Mouse (Mus musculus): ENCODE measurements around the gene Nrxn3. TPM values are rescaled to one million over a fixed set of nuclear protein-coding genes. Genes with fewer than 3 reads are reported as not detected.

Gene Nrxn3
- polyA plus RNA-seq, 1 experiment from 2014 or later = 87.0 TPM

- Histone ChIP-seq H3K4me2 (ENCODE audit: low read length) (no peak overlapping the region), H3K9me3 (replicated peaks; ENCODE audit: control insufficient read depth, low read length, poor library complexity, severe bottlenecking) (no peaks in the 10 kb centered on the region), H3K4me1 (ENCODE audit: control insufficient read depth, insufficient read depth, low read length) (peaks cover 3% of the 10 kb centered on the region; the same call in 1 of the 2 replicates), H3K36me3 (ENCODE audit: control insufficient read depth, insufficient read depth, low read length) (no peaks in the 10 kb centered on the region), H3K9ac (ENCODE audit: low read depth, low read length) (no peak overlapping the region), H3K27ac (ENCODE audit: low read length) (no peak overlapping the region), H3K27me3 (ENCODE audit: control insufficient read depth, insufficient read depth, low read depth, low read length) (no peaks in the 10 kb centered on the region), H3K4me3 (ENCODE audit: low read depth, low read length) (no peak overlapping the region)
- no peak for ATAC-seq
- 74% methylated on average over 4 of the region's 4 CpGs for WGBS
Measured at GRCm38 (mm10) chr12:88926306-88926705, 203.6 kb downstream of the Nrxn3 start.

GRCm38 (mm10) chr12:88931713-88932112 lies 209.0 kb downstream of the Nrxn3 start:
- H3K36me3 ChIP-seq (ENCODE audit: control insufficient read depth, insufficient read depth, low read length) = no peaks in the 10 kb centered on the region
- no peak for ATAC-seq
- no peak overlapping the region for H3K4me3 ChIP-seq (ENCODE audit: low read depth, low read length)
- no peak overlapping the region for H3K27ac ChIP-seq (ENCODE audit: low read length)
- WGBS = 78% methylated on average over 4 of the region's 4 CpGs
- no peaks in the 10 kb centered on the region for H3K27me3 ChIP-seq (ENCODE audit: control insufficient read depth, insufficient read depth, low read depth, low read length)
- H3K9me3 ChIP-seq (replicated peaks; ENCODE audit: control insufficient read depth, low read length, poor library complexity, severe bottlenecking) = no peaks in the 10 kb centered on the region
- H3K4me1 ChIP-seq (ENCODE audit: control insufficient read depth, insufficient read depth, low read length) = no peaks in the 10 kb centered on the region
- no peak overlapping the region for H3K9ac ChIP-seq (ENCODE audit: low read depth, low read length)
- H3K4me2 ChIP-seq (ENCODE audit: low read length) = no peak overlapping the region

GRCm38 (mm10) chr12:88939679-88940078 lies 217.0 kb downstream of the Nrxn3 start:
- Histone ChIP-seq H3K4me2 (ENCODE audit: low read length) (no peak overlapping the region), H3K36me3 (ENCODE audit: control insufficient read depth, insufficient read depth, low read length) (no peaks in the 10 kb centered on the region), H3K27me3 (ENCODE audit: control insufficient read depth, insufficient read depth, low read depth, low read length) (no peaks in the 10 kb centered on the region), H3K4me1 (ENCODE audit: control insufficient read depth, insufficient read depth, low read length) (no peaks in the 10 kb centered on the region), H3K27ac (ENCODE audit: low read length) (no peak overlapping the region), H3K9ac (ENCODE audit: low read depth, low read length) (no peak overlapping the region), H3K9me3 (replicated peaks; ENCODE audit: control insufficient read depth, low read length, poor library complexity, severe bottlenecking) (no peaks in the 10 kb centered on the region), H3K4me3 (ENCODE audit: low read depth, low read length) (no peak overlapping the region)
- WGBS = 65% methylated on average over 2 of the region's 2 CpGs
- ATAC-seq = no peak

- no peak overlapping the region for H3K9ac ChIP-seq (ENCODE audit: low read depth, low read length)
Measured at GRCm38 (mm10) chr12:88944967-88945366, 222.3 kb downstream of the Nrxn3 start.

GRCm38 (mm10) chr12:88949870-88950269 lies 227.2 kb downstream of the Nrxn3 start:
- Histone ChIP-seq H3K9me3 (replicated peaks; ENCODE audit: control insufficient read depth, low read length, poor library complexity, severe bottlenecking) (no peaks in the 10 kb centered on the region), H3K9ac (ENCODE audit: low read depth, low read length) (no peak overlapping the region), H3K4me3 (ENCODE audit: low read depth, low read length) (no peak overlapping the region), H3K4me1 (ENCODE audit: control insufficient read depth, insufficient read depth, low read length) (0 out of 2 replicates have a peak, but pooled peaks cover 2% of the 10 kb centered on the region), H3K27me3 (ENCODE audit: control insufficient read depth, insufficient read depth, low read depth, low read length) (no peaks in the 10 kb centered on the region), H3K27ac (ENCODE audit: low read length) (no peak overlapping the region), H3K4me2 (ENCODE audit: low read length) (no peak overlapping the region), H3K36me3 (ENCODE audit: control insufficient read depth, insufficient read depth, low read length) (no peaks in the 10 kb centered on the region)
- ATAC-seq = no peak
- 93% methylated on average over 2 of the region's 2 CpGs for WGBS

More at GRCm38 (mm10) chr12:88944967-88945366, 222.3 kb downstream of the Nrxn3 start:
- H3K4me1 ChIP-seq (ENCODE audit: control insufficient read depth, insufficient read depth, low read length) = no peaks in the 10 kb centered on the region
- no peak overlapping the region for H3K4me2 ChIP-seq (ENCODE audit: low read length)
- no peaks in the 10 kb centered on the region for H3K27me3 ChIP-seq (ENCODE audit: control insufficient read depth, insufficient read depth, low read depth, low read length)
- no peak overlapping the region for H3K4me3 ChIP-seq (ENCODE audit: low read depth, low read length)
- no peaks in the 10 kb centered on the region for H3K36me3 ChIP-seq (ENCODE audit: control insufficient read depth, insufficient read depth, low read length)
- H3K9me3 ChIP-seq (replicated peaks; ENCODE audit: control insufficient read depth, low read length, poor library complexity, severe bottlenecking) = no peaks in the 10 kb centered on the region
- 58% methylated on average over 3 of the region's 3 CpGs for WGBS
- no peak for ATAC-seq
- no peak overlapping the region for H3K27ac ChIP-seq (ENCODE audit: low read length)

GRCm38 (mm10) chr12:88952937-88953600 lies 230.4 kb downstream of the Nrxn3 start:
- Histone ChIP-seq H3K4me2 (ENCODE audit: low read length) (no peak overlapping the region), H3K9me3 (replicated peaks; ENCODE audit: control insufficient read depth, low read length, poor library complexity, severe bottlenecking) (no peaks in the 10 kb centered on the region), H3K9ac (ENCODE audit: low read depth, low read length) (no peak overlapping the region), H3K27ac (ENCODE audit: low read length) (no peak overlapping the region), H3K4me1 (ENCODE audit: control insufficient read depth, insufficient read depth, low read length) (0 out of 2 replicates have a peak, but pooled peaks cover 2% of the 10 kb centered on the region), H3K36me3 (ENCODE audit: control insufficient read depth, insufficient read depth, low read length) (no peaks in the 10 kb centered on the region), H3K4me3 (ENCODE audit: low read depth, low read length) (no peak overlapping the region), H3K27me3 (ENCODE audit: control insufficient read depth, insufficient read depth, low read depth, low read length) (no peaks in the 10 kb centered on the region)
- ATAC-seq = no peak
- WGBS = 72% methylated on average over 7 of the region's 7 CpGs

- Histone ChIP-seq H3K36me3 (ENCODE audit: control insufficient read depth, insufficient read depth, low read length) (no peaks in the 10 kb centered on the region), H3K4me2 (ENCODE audit: low read length) (no peak overlapping the region), H3K4me3 (ENCODE audit: low read depth, low read length) (no peak overlapping the region), H3K9ac (ENCODE audit: low read depth, low read length) (no peak overlapping the region), H3K27ac (ENCODE audit: low read length) (no peak overlapping the region), H3K9me3 (replicated peaks; ENCODE audit: control insufficient read depth, low read length, poor library complexity, severe bottlenecking) (no peaks in the 10 kb centered on the region), H3K27me3 (ENCODE audit: control insufficient read depth, insufficient read depth, low read depth, low read length) (no peaks in the 10 kb centered on the region), H3K4me1 (ENCODE audit: control insufficient read depth, insufficient read depth, low read length) (0 out of 2 replicates have a peak, but pooled peaks cover 2% of the 10 kb centered on the region)
- no peak for ATAC-seq
- 58% methylated on average over 4 of the region's 4 CpGs for WGBS
Measured at GRCm38 (mm10) chr12:88953801-88954200, 231.1 kb downstream of the Nrxn3 start.

GRCm38 (mm10) chr12:88957431-88957830 lies 234.8 kb downstream of the Nrxn3 start:
- H3K27me3 ChIP-seq (ENCODE audit: control insufficient read depth, insufficient read depth, low read depth, low read length) = no peaks in the 10 kb centered on the region
- no peak overlapping the region for H3K27ac ChIP-seq (ENCODE audit: low read length)
- H3K9ac ChIP-seq (ENCODE audit: low read depth, low read length) = no peak overlapping the region
- H3K4me1 ChIP-seq (ENCODE audit: control insufficient read depth, insufficient read depth, low read length) = 0 out of 2 replicates have a peak, but pooled peaks cover 2% of the 10 kb centered on the region
- H3K4me2 ChIP-seq (ENCODE audit: low read length) = no peak overlapping the region
- H3K36me3 ChIP-seq (ENCODE audit: control insufficient read depth, insufficient read depth, low read length) = no peaks in the 10 kb centered on the region
- 59% methylated on average over 3 of the region's 3 CpGs for WGBS
- no peak for ATAC-seq
- H3K4me3 ChIP-seq (ENCODE audit: low read depth, low read length) = no peak overlapping the region
- no peaks in the 10 kb centered on the region for H3K9me3 ChIP-seq (replicated peaks; ENCODE audit: control insufficient read depth, low read length, poor library complexity, severe bottlenecking)

GRCm38 (mm10) chr12:88960817-88961216 lies 238.1 kb downstream of the Nrxn3 start:
- 98% methylated on average over 1 of the region's 1 CpGs for WGBS
- no peaks in the 10 kb centered on the region for H3K27me3 ChIP-seq (ENCODE audit: control insufficient read depth, insufficient read depth, low read depth, low read length)
- H3K4me2 ChIP-seq (ENCODE audit: low read length) = no peak overlapping the region
- H3K27ac ChIP-seq (ENCODE audit: low read length) = no peak overlapping the region
- no peaks in the 10 kb centered on the region for H3K9me3 ChIP-seq (replicated peaks; ENCODE audit: control insufficient read depth, low read length, poor library complexity, severe bottlenecking)
- H3K9ac ChIP-seq (ENCODE audit: low read depth, low read length) = no peak overlapping the region
- no peak overlapping the region for H3K4me3 ChIP-seq (ENCODE audit: low read depth, low read length)
- H3K4me1 ChIP-seq (ENCODE audit: control insufficient read depth, insufficient read depth, low read length) = no peaks in the 10 kb centered on the region
- no peak for ATAC-seq
- H3K36me3 ChIP-seq (ENCODE audit: control insufficient read depth, insufficient read depth, low read length) = no peaks in the 10 kb centered on the region
